Mouse (Mus musculus) heart, embryonic 14.5 days (tissue): Measurements from ENCODE around the gene Ttc23. TPM values are rescaled to one million over a fixed set of nuclear protein-coding genes. Genes with fewer than 3 reads are reported as not detected.

Experiments used
- ATAC-seq: fragments of 200-750 bp; cut with Nextera tagmentation; 2 replicates; pipeline ENCODE4 v1.8.0; 2017; ENCODE audit warnings: low read depth, moderate TSS enrichment; ENCODE audit not compliant: insufficient number of reproducible peaks, insufficient read depth, low FRiP score
- H3K27ac ChIP-seq, 2 experiments: fragments of 200-500 bp in 1 of 2; fragments of 300-500 bp in 1 of 2; sonication (generic) in 1 of 2; replicated peaks in 1 of 2; 2 replicates each; pipeline ENCODE4 v1.5.1; 2012 to 2014; ENCODE audit warnings: low read depth in 2 of 2, low read length in 2 of 2, control low read depth in 1 of 2, mild to moderate bottlenecking in 1 of 2, mixed read lengths in 1 of 2; ENCODE audit not compliant: control insufficient read depth in 1 of 2, insufficient read depth in 1 of 2
- H3K27me3 ChIP-seq: fragments of 300-500 bp; sonication (generic); 2 replicates; pipeline ENCODE4 v1.6.1; 2014; ENCODE audit warnings: mild to moderate bottlenecking, low read length, control low read depth; ENCODE audit not compliant: control insufficient read depth, insufficient read depth
- H3K36me3 ChIP-seq: fragments of 300-500 bp; sonication (generic); 2 replicates; pipeline ENCODE4 v1.6.1; 2014; ENCODE audit warnings: mild to moderate bottlenecking, control low read depth, low read length, mixed read lengths; ENCODE audit not compliant: control insufficient read depth, insufficient read depth
- H3K4me1 ChIP-seq, 2 experiments: fragments of 200-500 bp in 1 of 2; fragments of 300-500 bp in 1 of 2; sonication (generic) in 1 of 2; 2 replicates each; pipeline ENCODE4 v1.6.1; 2012 to 2014; ENCODE audit warnings: low read length in 2 of 2, control low read depth in 1 of 2, mixed read lengths in 1 of 2; ENCODE audit not compliant: control insufficient read depth in 2 of 2, insufficient read depth in 2 of 2
- H3K4me2 ChIP-seq: fragments of 300-500 bp; sonication (generic); 2 replicates; pipeline ENCODE4 v1.6.1; 2014; ENCODE audit warnings: mild to moderate bottlenecking, low read length
- H3K4me3 ChIP-seq, 2 experiments: fragments of 200-500 bp in 1 of 2; fragments of 300-500 bp in 1 of 2; sonication (generic) in 1 of 2; 2 replicates each; pipeline ENCODE4 v1.5.1; 2012 to 2014; ENCODE audit warnings: low read length in 2 of 2, mild to moderate bottlenecking in 2 of 2, control low read depth in 1 of 2, low read depth in 1 of 2, moderate library complexity in 1 of 2; ENCODE audit not compliant: control insufficient read depth in 1 of 2, insufficient read depth in 1 of 2
- H3K9ac ChIP-seq: fragments of 300-500 bp; sonication (generic); 2 replicates; pipeline ENCODE4 v1.6.1; 2014; ENCODE audit warnings: mild to moderate bottlenecking, low read length
- H3K9me3 ChIP-seq: fragments of 300-500 bp; sonication (generic); 2 replicates; pipeline ENCODE4 v1.6.1; 2016; ENCODE audit warnings: low read length, control low read depth; ENCODE audit not compliant: control insufficient read depth
- WGBS: fragments of 180-500 bp; shearing (Covaris S2); extraction: QIAGEN DNeasy Blood & Tissue Kit; methylation state at CpG from one replicate; pipeline ENCODE4 v1.1.7; 2014; 5-methylcytosine and 5-hydroxymethylcytosine counted together
- polyA plus RNA-seq: library from polyadenylated mRNA; unstranded; fragments of >200 nt; fragmentation: Nextera tagmentation; extraction: Ambion mirVana; gene quantifications from 2 replicates; pipeline ENCODE4 v1.2.1, GENCODE M21; 2014

The Ttc23 gene
- polyA plus RNA-seq, 1 experiment from 2014 or later, result 20.9 TPM

- Histone ChIP-seq H3K9me3 (no peaks in the 10 kb centered on the region), H3K4me1 (peaks cover 23 to 30% of the 10 kb centered on the region in 2 experiments), H3K36me3 (peaks cover 26% of the 10 kb centered on the region), H3K27ac (no peak overlapping the region), H3K4me2 (no peak overlapping the region), H3K27me3 (no peaks in the 10 kb centered on the region), H3K9ac (no peak overlapping the region), H3K4me3 (no peak overlapping the region)
- 27% methylated on average over 2 of the region's 2 CpGs for WGBS
- ATAC-seq, result no peak
Measured at GRCm38 (mm10) chr7:67722163-67722562, 75.0 kb downstream of the Ttc23 start.

- Histone ChIP-seq H3K36me3 (peaks cover 40% of the 10 kb centered on the region), H3K9ac (no peak overlapping the region), H3K27me3 (no peaks in the 10 kb centered on the region), H3K4me1 (peaks cover 4 to 11% of the 10 kb centered on the region in 2 experiments), H3K4me2 (no peak overlapping the region), H3K9me3 (no peaks in the 10 kb centered on the region), H3K4me3 (no peak overlapping the region), H3K27ac (no peak overlapping the region)
- ATAC-seq, result no peak
- WGBS, result 85% methylated on average over 4 of the region's 4 CpGs
Measured at GRCm38 (mm10) chr7:67724536-67724935, 77.3 kb downstream of the Ttc23 start.

- Histone ChIP-seq H3K4me1 (peaks cover 3 to 6% of the 10 kb centered on the region in 2 experiments; a peak in 3 of 4 replicates), H3K27ac (no peak overlapping the region), H3K27me3 (no peaks in the 10 kb centered on the region), H3K4me2 (no peak overlapping the region), H3K9me3 (no peaks in the 10 kb centered on the region), H3K9ac (no peak overlapping the region), H3K36me3 (peaks cover 40% of the 10 kb centered on the region), H3K4me3 (no peak overlapping the region)
- no peak for ATAC-seq
- 82% methylated on average over 9 of the region's 9 CpGs for WGBS
Measured at GRCm38 (mm10) chr7:67725016-67725415, 77.8 kb downstream of the Ttc23 start.

GRCm38 (mm10) chr7:67728203-67728602 lies 81.0 kb downstream of the Ttc23 start:
- H3K4me3 ChIP-seq, result no peak overlapping the region
- WGBS, result 96% methylated on average over 4 of the region's 4 CpGs

GRCm38 (mm10) chr7:67728809-67729208 lies 81.6 kb downstream of the Ttc23 start:
- Histone ChIP-seq H3K4me1 (peaks cover 22 to 29% of the 10 kb centered on the region in 2 experiments), H3K4me3 (no peak overlapping the region), H3K27ac (no peak overlapping the region), H3K9me3 (no peaks in the 10 kb centered on the region), H3K4me2 (no peak overlapping the region), H3K36me3 (peaks cover 35% of the 10 kb centered on the region), H3K9ac (no peak overlapping the region), H3K27me3 (no peaks in the 10 kb centered on the region)
- no peak for ATAC-seq
- WGBS, result 94% methylated on average over 4 of the region's 4 CpGs

More at GRCm38 (mm10) chr7:67728203-67728602, 81.0 kb downstream of the Ttc23 start:
- Histone ChIP-seq H3K36me3 (peaks cover 35% of the 10 kb centered on the region), H3K27ac (no peak overlapping the region), H3K9ac (no peak overlapping the region), H3K27me3 (no peaks in the 10 kb centered on the region), H3K4me2 (no peak overlapping the region), H3K9me3 (no peaks in the 10 kb centered on the region), H3K4me1 (peaks cover 16 to 22% of the 10 kb centered on the region in 2 experiments)
- ATAC-seq, result no peak

GRCm38 (mm10) chr7:67730431-67731110 lies 83.4 kb downstream of the Ttc23 start:
- Histone ChIP-seq H3K9me3 (no peaks in the 10 kb centered on the region), H3K9ac (no peak overlapping the region), H3K4me1 (peaks cover 28 to 33% of the 10 kb centered on the region in 2 experiments), H3K27me3 (no peaks in the 10 kb centered on the region), H3K4me2 (no peak overlapping the region), H3K36me3 (peaks cover 27% of the 10 kb centered on the region), H3K4me3 (no peak overlapping the region), H3K27ac (no peak overlapping the region)
- ATAC-seq, result no peak
- 55% methylated on average over 5 of the region's 5 CpGs for WGBS

GRCm38 (mm10) chr7:67732276-67732675 lies 85.1 kb downstream of the Ttc23 start:
- H3K4me1 ChIP-seq, result peaks cover 28 to 33% of the 10 kb centered on the region in 2 experiments
- no peak for ATAC-seq
- H3K27ac ChIP-seq, result peak overlapping the region in 1 of 2 experiments; percentile 37; a peak in 2 of 4 replicates
- peaks cover 18% of the 10 kb centered on the region; the same call in 1 of the 2 replicates for H3K36me3 ChIP-seq
- H3K9ac ChIP-seq, result no peak overlapping the region
- H3K27me3 ChIP-seq, result no peaks in the 10 kb centered on the region
- 0 out of 2 replicates have a peak overlapping the region, but pooled peaks have one; percentile 24 for H3K4me2 ChIP-seq
- 40% methylated on average over 4 of the region's 4 CpGs for WGBS
- no peaks in the 10 kb centered on the region for H3K9me3 ChIP-seq
- no peak overlapping the region for H3K4me3 ChIP-seq
